Mouse (Mus musculus): ENCODE data around the gene Gm9112. TPM values are rescaled to one million over a fixed set of nuclear protein-coding genes. Genes with fewer than 3 reads are reported as not detected.
"Not testable (repeated sequence)": the region's sequence is repeated elsewhere in the genome, so short reads cannot be mapped to it uniquely, and the experiment has no call there.

The Gm9112 gene
- not detected in 2 replicates for polyA plus RNA-seq (2015; fragmentation: Nextera tagmentation; extraction: Ambion mirVana)

- 57% methylated on average over 10 of the region's 10 CpGs for WGBS (ENCODE audit: insufficient replicate concordance)
- not testable (repeated sequence) for ATAC-seq (ENCODE audit: insufficient read depth); H3K27me3 ChIP-seq; H3K4me1 ChIP-seq (replicated peaks); H3K9me3 ChIP-seq (replicated peaks); H3K27ac ChIP-seq (replicated peaks); H3K9ac ChIP-seq; H3K36me3 ChIP-seq (replicated peaks); H3K4me2 ChIP-seq; H3K4me3 ChIP-seq (replicated peaks)
Measured at GRCm38 (mm10) chrX:102707535-102707934, at the start of gene Gm9112, which contains the start of gene Dmrtc1b. Gm9112 (minus strand) TSS chrX:102707635. Dmrtc1b (plus strand) TSS chrX:102707865.

DNA sequence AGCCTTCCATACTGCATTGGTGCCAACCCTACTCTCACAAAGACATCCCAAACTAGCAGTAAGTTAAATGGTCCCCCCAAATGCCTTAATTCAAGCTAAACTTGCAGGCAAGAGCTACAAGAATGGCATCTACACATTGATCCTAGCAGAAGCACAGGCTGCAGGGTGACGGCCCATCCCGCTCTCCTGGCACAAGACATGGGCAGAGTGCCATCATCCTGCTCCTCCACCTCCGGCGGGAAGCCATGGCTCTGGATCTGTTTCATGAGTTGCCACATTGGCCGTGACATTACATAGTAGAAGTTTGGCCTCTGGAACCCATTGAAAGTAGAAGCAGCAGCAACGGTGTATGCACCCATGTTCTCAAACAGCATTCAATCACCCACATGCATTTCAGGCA lies 16.8 kb upstream of the Gm9112 start:
- not testable (repeated sequence) for H3K36me3 ChIP-seq (replicated peaks); H3K9ac ChIP-seq; H3K9me3 ChIP-seq (replicated peaks); ATAC-seq (ENCODE audit: insufficient read depth); H3K27ac ChIP-seq (replicated peaks); H3K4me3 ChIP-seq (replicated peaks); H3K4me2 ChIP-seq; H3K27me3 ChIP-seq; H3K4me1 ChIP-seq (replicated peaks)
- 70% methylated on average over 6 of the region's 6 CpGs for WGBS (ENCODE audit: insufficient replicate concordance)

GRCm38 (mm10) chrX:102700636-102701035 lies 6.8 kb downstream of the Gm9112 start:
- H3K4me2 ChIP-seq; H3K9ac ChIP-seq; H3K36me3 ChIP-seq (replicated peaks); H3K9me3 ChIP-seq (replicated peaks); H3K4me3 ChIP-seq (replicated peaks); H3K27ac ChIP-seq (replicated peaks); ATAC-seq (ENCODE audit: insufficient read depth); H3K27me3 ChIP-seq; H3K4me1 ChIP-seq (replicated peaks): not testable (repeated sequence)
- 55% methylated on average over 3 of the region's 3 CpGs for WGBS (ENCODE audit: insufficient replicate concordance)

- H3K4me2 ChIP-seq; H3K27ac ChIP-seq (replicated peaks); ATAC-seq (ENCODE audit: insufficient read depth); H3K27me3 ChIP-seq; H3K9me3 ChIP-seq (replicated peaks); H3K4me3 ChIP-seq (replicated peaks); H3K4me1 ChIP-seq (replicated peaks); H3K36me3 ChIP-seq (replicated peaks); H3K9ac ChIP-seq: not testable (repeated sequence)
- 17% methylated on average over 4 of the region's 4 CpGs for WGBS (ENCODE audit: insufficient replicate concordance)
Measured at GRCm38 (mm10) chrX:102689252-102689651, 18.2 kb downstream of the Gm9112 start.

DNA sequence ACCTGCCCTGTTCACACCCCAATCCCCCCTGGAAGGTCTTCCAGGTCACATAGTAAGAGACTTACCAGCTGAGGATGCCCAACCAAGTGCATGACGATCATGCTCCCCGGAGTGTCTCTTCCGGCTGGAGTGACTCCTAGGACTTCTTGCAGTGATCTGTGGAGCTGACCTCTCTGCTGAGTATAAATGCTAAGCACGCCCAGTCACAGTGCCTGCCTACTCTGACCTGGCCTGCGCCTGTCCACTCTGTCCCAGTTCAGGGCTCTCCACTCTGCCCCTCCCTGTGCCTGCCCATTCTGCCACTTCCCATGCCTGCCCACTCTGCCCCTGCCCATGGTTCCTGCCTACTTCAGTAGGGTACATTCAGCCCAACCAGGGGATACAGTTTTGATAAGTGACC lies 20.6 kb downstream of the Gm9112 start, which contains the start of gene Gm3880:
TSS of gene Gm3880 (minus strand) at position 101 of the 400 bp plus-strand sequence.
- H3K9me3 ChIP-seq (replicated peaks); H3K4me3 ChIP-seq (replicated peaks); H3K4me2 ChIP-seq; H3K27ac ChIP-seq (replicated peaks); H3K36me3 ChIP-seq (replicated peaks); H3K4me1 ChIP-seq (replicated peaks); H3K27me3 ChIP-seq; H3K9ac ChIP-seq; ATAC-seq (ENCODE audit: insufficient read depth): not testable (repeated sequence)
- 71% methylated on average over 5 of the region's 5 CpGs for WGBS (ENCODE audit: insufficient replicate concordance)

DNA sequence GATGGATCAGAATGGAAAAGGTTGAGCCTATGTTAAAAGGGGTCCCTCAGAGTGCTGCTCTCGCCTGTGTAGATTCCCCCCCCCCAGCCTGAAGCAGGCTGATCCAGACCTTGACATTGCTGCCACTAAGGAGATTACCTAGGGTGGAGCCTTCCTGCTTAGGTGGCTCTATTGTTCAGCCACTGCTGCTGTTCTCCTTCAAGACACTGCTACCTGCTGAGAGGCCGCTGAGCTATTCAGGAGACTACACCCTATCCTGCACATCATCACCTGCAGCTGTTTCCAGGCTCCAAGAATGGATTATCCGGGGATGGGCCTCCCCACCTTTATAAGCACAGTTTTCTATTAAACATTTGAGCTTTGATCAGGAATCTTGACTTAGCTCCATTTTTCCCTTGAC lies 22.7 kb downstream of the Gm9112 start:
- ATAC-seq (ENCODE audit: insufficient read depth); H3K4me1 ChIP-seq (replicated peaks); H3K27ac ChIP-seq (replicated peaks); H3K4me2 ChIP-seq; H3K36me3 ChIP-seq (replicated peaks); H3K9ac ChIP-seq; H3K4me3 ChIP-seq (replicated peaks); H3K9me3 ChIP-seq (replicated peaks); H3K27me3 ChIP-seq: not testable (repeated sequence)
- WGBS (ENCODE audit: insufficient replicate concordance) = 57% methylated on average over 3 of the region's 3 CpGs

GRCm38 (mm10) chrX:102666641-102667040 lies 40.8 kb downstream of the Gm9112 start:
- H3K36me3 ChIP-seq (replicated peaks) = no peaks in the 10 kb centered on the region
- H3K4me2 ChIP-seq = no peak overlapping the region
- no peaks in the 10 kb centered on the region; the same call in 1 of the 2 replicates for H3K27me3 ChIP-seq
- no peaks in the 10 kb centered on the region for H3K4me1 ChIP-seq (replicated peaks)
- no peak overlapping the region for H3K9ac ChIP-seq
- WGBS (ENCODE audit: insufficient replicate concordance) = 54% methylated on average over 2 of the region's 2 CpGs
- no peak overlapping the region for H3K4me3 ChIP-seq (replicated peaks)
- H3K27ac ChIP-seq (replicated peaks) = no peak overlapping the region
- no peaks in the 10 kb centered on the region for H3K9me3 ChIP-seq (replicated peaks)
- ATAC-seq (ENCODE audit: insufficient read depth) = no peak

- Histone ChIP-seq H3K27me3 (no peaks in the 10 kb centered on the region), H3K9ac (no peak overlapping the region), H3K27ac (replicated peaks) (no peak overlapping the region), H3K9me3 (replicated peaks) (no peaks in the 10 kb centered on the region), H3K36me3 (replicated peaks) (no peaks in the 10 kb centered on the region), H3K4me2 (no peak overlapping the region), H3K4me3 (replicated peaks) (no peak overlapping the region), H3K4me1 (replicated peaks) (no peaks in the 10 kb centered on the region)
- 10% methylated on average over 3 of the region's 3 CpGs for WGBS (ENCODE audit: insufficient replicate concordance)
- no peak for ATAC-seq (ENCODE audit: insufficient read depth)
Measured at GRCm38 (mm10) chrX:102660712-102661111, 46.7 kb downstream of the Gm9112 start.

Other genes with a start within 250 kb of the Gm9112 start
- 2.2 and 2.6 TPM in 2 replicates for gene Hdac8, start 202.3 kb downstream of the Gm9112 start, polyA plus RNA-seq (2015; fragmentation: Nextera tagmentation; extraction: Ambion mirVana)
- 1.0 and 1.2 TPM in 2 replicates for gene Phka1, start 63.4 kb downstream of the Gm9112 start, polyA plus RNA-seq (2015; fragmentation: Nextera tagmentation; extraction: Ambion mirVana)
- not detected in 2 replicates for gene Gm3880, start 20.7 kb downstream of the Gm9112 start, polyA plus RNA-seq (2015; fragmentation: Nextera tagmentation; extraction: Ambion mirVana)
- not detected in 2 replicates for gene Dmrtc1b, start 230 bp upstream of the Gm9112 start, polyA plus RNA-seq (2015; fragmentation: Nextera tagmentation; extraction: Ambion mirVana)
- not detected in 2 replicates for gene Dmrtc1c1, start 95.3 kb upstream of the Gm9112 start, polyA plus RNA-seq (2015; fragmentation: Nextera tagmentation; extraction: Ambion mirVana)
- not detected in 2 replicates for gene Dmrtc1c2, start 147.0 kb upstream of the Gm9112 start, polyA plus RNA-seq (2015; fragmentation: Nextera tagmentation; extraction: Ambion mirVana)
- gene 1700031F05Rik, start 160.3 kb upstream of the Gm9112 start, polyA plus RNA-seq (2015; fragmentation: Nextera tagmentation; extraction: Ambion mirVana) = not detected in 2 replicates
- gene Dmrtc1a, start 201.1 kb upstream of the Gm9112 start, polyA plus RNA-seq (2015; fragmentation: Nextera tagmentation; extraction: Ambion mirVana) = not detected in 2 replicates
- gene 1700011M02Rik, start 201.3 kb upstream of the Gm9112 start, polyA plus RNA-seq (2015; fragmentation: Nextera tagmentation; extraction: Ambion mirVana) = not detected in 2 replicates
- gene 1700018G05Rik, start 220.7 kb upstream of the Gm9112 start, polyA plus RNA-seq (2015; fragmentation: Nextera tagmentation; extraction: Ambion mirVana) = not detected in 2 replicates

All from liver, embryonic 15.5 days (tissue).